Mouse (Mus musculus): ENCODE measurements at regions not wholly inside any gene's neighbourhood (a gene's known extent, or its start where the extent isn't known, plus 50 kb on each side); places are given as distances from the start of the nearest gene placed in this dataset.

DNA sequence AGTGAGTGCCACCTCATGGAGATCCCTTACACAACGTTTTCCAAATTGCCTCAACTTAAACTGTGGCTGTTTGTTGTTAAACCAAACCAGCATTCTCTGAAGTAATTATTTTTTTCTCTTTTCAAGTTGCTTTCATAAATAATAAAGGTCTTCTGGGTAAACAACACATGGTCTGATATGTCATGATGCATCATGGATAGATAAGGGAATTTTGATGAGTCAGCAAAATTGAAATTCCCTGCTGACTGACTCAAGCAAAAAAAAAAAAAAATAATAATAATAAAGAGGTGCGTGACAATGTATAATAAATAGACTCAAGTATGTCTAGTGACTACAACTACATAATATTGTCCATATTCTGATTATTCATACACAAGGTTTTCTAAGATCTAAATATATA, 201.8 kb downstream of the Adgb start:
- H3K9ac ChIP-seq (replicated peaks): no peak overlapping the region
- H3K27ac ChIP-seq: no peak overlapping the region
- no peaks in the 10 kb centered on the region for H3K27me3 ChIP-seq
- H3K4me1 ChIP-seq (replicated peaks): no peaks in the 10 kb centered on the region
- no peaks in the 10 kb centered on the region for H3K36me3 ChIP-seq
- ATAC-seq (ENCODE audit: insufficient number of reproducible peaks, insufficient read depth, low FRiP score, low TSS enrichment, low read depth): no peak
- no peak overlapping the region for H3K4me2 ChIP-seq
- WGBS: 86% methylated on average over 2 of the region's 2 CpGs
- H3K9me3 ChIP-seq: no peaks in the 10 kb centered on the region
- no peak overlapping the region for H3K4me3 ChIP-seq (replicated peaks)

DNA sequence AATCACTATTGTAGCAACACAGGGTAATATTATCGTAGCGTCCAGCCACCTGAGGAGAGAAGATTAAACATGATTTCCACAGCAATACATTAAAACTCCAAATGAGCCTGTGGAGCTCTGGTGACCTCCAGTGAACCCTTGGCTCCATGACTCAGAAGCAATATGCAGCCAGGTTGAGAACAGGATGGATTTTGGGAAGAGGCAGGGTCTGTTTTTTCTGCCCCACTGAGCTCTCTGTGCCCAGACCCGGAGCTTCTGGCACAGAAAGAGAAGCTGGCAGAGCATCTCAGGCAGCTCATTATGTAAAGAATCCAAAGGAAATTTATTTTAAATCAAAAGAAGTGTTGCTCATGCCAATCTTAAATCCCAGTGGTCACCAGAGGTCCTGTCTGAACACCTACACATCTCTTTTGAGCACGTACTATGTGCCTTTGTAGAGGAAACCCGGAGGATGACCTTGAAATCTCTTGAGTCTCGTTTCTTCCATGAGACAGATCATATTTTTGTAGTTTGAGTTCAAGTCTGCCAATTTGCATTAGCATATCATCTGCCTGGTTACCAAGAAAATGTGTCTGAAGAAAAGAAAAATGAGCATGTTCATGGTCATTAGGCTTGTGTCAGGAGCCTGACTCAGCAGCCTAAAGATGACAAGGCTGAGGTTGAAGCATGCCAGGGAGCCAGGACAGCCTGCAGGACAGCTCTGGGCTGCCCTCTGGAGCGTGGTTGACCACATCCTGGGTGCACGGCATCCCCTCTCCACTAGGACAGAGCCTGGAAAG, 219.4 kb downstream of the Adgb start:
- Histone ChIP-seq H3K27me3 (no peaks in the 10 kb centered on the region), H3K4me2 (no peak overlapping the region), H3K9ac (replicated peaks) (no peak overlapping the region), H3K4me1 (replicated peaks) (no peaks in the 10 kb centered on the region), H3K27ac (no peak overlapping the region), H3K9me3 (no peaks in the 10 kb centered on the region), H3K36me3 (no peaks in the 10 kb centered on the region), H3K4me3 (replicated peaks) (no peak overlapping the region)
- 77% methylated on average over 8 of the region's 8 CpGs for WGBS
- ATAC-seq (ENCODE audit: insufficient number of reproducible peaks, insufficient read depth, low FRiP score, low TSS enrichment, low read depth): no peak

DNA sequence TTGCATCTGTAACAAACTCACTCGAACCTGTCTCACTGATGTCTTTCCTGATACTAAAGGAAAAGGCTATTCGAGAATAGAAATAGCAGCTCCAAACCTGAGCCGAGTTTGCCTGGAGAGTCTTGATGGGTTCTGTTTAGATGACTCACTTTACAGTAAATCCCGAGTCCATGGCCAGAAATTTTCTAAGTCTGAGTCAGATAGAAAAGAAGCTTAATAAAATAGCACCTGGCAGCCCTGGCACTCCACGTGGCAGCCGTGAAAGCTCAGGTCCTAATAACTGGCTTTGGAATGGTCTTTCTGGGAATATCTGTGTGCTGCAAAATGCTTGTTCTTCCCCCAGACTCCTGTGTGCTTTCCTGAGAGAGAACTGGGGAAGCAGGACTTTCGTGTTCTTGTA, 220.0 kb downstream of the Adgb start:
- Histone ChIP-seq H3K36me3 (no peaks in the 10 kb centered on the region), H3K4me1 (replicated peaks) (no peaks in the 10 kb centered on the region), H3K9ac (replicated peaks) (no peak overlapping the region), H3K27me3 (no peaks in the 10 kb centered on the region), H3K4me2 (no peak overlapping the region), H3K27ac (no peak overlapping the region), H3K9me3 (no peaks in the 10 kb centered on the region), H3K4me3 (replicated peaks) (no peak overlapping the region)
- ATAC-seq (ENCODE audit: insufficient number of reproducible peaks, insufficient read depth, low FRiP score, low TSS enrichment, low read depth): no peak
- 76% methylated on average over 7 of the region's 7 CpGs for WGBS

DNA sequence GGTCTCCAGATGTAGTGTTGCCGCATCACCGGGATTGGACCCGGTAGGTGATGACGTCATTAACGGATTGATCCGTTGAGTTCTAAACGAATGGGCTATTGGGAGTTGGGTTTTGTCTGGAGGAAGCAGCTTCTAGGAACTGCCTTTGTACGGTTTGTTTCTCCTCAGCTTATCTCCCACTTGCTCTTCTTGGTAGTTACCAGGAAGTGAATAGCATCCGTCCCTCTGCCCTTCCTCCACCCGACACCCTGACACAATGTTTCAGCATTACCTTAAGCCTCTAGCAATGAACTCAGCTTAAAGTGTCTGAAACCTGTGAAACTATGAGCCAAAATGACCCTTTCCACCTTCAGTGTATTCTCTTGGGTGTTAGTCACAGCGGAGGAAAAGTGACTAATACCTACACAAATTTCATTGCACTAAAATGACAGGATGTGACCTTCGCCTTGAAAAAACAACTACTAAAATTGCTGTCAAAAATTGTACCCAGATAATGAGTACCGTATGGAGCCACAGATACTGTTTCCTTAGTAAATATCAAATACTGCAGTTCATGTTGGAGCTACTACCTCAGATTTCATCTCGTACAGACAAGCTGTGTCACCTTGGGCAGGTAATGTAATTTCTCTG, 237.1 kb downstream of the Adgb start:
- Histone ChIP-seq H3K27ac (no peak overlapping the region), H3K4me3 (replicated peaks) (no peak overlapping the region), H3K4me1 (replicated peaks) (no peaks in the 10 kb centered on the region), H3K9ac (replicated peaks) (no peak overlapping the region), H3K36me3 (no peaks in the 10 kb centered on the region), H3K27me3 (no peaks in the 10 kb centered on the region), H3K4me2 (no peak overlapping the region), H3K9me3 (no peaks in the 10 kb centered on the region)
- ATAC-seq (ENCODE audit: insufficient number of reproducible peaks, insufficient read depth, low FRiP score, low TSS enrichment, low read depth): no peak
- 90% methylated on average over 14 of the region's 14 CpGs for WGBS

DNA sequence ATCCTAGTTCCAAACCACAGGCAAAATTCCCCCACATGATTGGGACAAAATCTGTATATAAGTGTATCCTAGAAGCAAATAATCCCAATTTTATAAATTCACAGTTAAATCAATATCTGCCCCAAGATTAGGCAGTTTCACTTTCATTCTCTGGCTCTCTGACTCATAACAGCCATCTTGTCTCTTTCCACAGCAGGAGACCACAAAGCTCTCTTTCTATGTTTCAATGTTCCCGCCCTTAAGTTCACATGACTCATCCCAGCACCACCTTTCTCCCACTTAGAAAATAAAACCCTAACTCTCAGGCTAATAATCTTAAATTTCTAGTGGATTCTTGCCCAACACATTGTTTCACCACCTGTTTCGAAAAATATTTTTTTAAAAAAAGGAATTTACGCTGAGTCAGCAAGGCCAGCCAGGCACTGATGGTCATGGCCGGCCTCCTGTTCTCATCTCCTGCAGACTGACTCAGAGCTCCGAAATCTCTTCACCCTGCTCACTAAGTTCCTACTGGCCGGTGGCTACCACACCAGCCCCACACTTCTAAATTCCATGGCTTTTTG, 247.5 kb downstream of the Adgb start:
- Histone ChIP-seq H3K9me3 (no peaks in the 10 kb centered on the region), H3K4me2 (no peak overlapping the region), H3K4me1 (replicated peaks) (no peaks in the 10 kb centered on the region), H3K27me3 (no peaks in the 10 kb centered on the region), H3K9ac (replicated peaks) (no peak overlapping the region), H3K36me3 (no peaks in the 10 kb centered on the region), H3K27ac (no peak overlapping the region), H3K4me3 (replicated peaks) (no peak overlapping the region)
- ATAC-seq (ENCODE audit: insufficient number of reproducible peaks, insufficient read depth, low FRiP score, low TSS enrichment, low read depth): no peak
- 86% methylated on average over 6 of the region's 6 CpGs for WGBS

DNA sequence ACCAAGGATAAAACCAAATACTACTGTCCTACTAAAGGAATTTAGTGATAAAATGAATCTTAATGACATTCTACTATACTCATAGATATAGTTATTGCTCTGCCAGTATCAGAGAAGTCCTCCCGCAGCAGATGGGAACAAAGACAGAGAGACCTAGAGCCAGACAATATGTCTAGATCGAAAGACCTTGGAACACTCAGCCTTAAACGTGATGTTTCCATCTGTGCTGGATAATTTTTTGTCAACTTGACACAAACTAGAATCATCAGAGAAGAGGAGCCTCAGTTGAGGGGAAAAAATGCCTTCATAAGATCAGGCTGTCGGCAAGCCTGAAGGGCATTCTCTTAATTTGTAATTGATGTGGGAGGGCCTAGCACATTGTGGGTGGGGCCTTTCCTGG, 252.4 kb downstream of the Adgb start:
- no peak overlapping the region for H3K4me3 ChIP-seq (replicated peaks)
- H3K36me3 ChIP-seq: no peaks in the 10 kb centered on the region
- H3K9me3 ChIP-seq: no peaks in the 10 kb centered on the region
- WGBS: 89% methylated on average over 4 of the region's 4 CpGs
- no peak overlapping the region for H3K4me2 ChIP-seq
- no peak for ATAC-seq (ENCODE audit: insufficient number of reproducible peaks, insufficient read depth, low FRiP score, low TSS enrichment, low read depth)
- H3K27ac ChIP-seq: no peak overlapping the region
- H3K4me1 ChIP-seq (replicated peaks): no peaks in the 10 kb centered on the region
- H3K27me3 ChIP-seq: no peaks in the 10 kb centered on the region
- no peak overlapping the region for H3K9ac ChIP-seq (replicated peaks)

DNA sequence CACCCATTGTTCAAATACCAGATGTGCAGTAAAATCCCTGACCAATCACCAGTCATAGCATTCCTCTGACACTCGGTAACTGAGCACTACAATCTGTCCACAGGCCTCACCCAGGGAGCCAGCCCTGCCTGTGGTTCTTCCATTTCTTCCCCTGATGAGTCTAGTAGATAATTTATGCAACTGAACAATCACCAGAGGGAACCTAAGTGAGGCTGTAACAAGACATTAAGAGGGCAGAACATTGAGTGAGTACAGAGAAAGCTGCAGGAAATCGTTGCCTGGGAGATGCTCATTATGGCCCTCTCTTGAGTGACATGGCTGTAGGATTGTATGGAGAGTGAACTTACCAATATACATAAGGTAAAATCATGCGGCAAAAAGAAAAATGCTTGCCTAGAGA, 255.2 kb downstream of the Adgb start:
- 73% methylated on average over 3 of the region's 3 CpGs for WGBS
- no peak for ATAC-seq (ENCODE audit: insufficient number of reproducible peaks, insufficient read depth, low FRiP score, low TSS enrichment, low read depth)

DNA sequence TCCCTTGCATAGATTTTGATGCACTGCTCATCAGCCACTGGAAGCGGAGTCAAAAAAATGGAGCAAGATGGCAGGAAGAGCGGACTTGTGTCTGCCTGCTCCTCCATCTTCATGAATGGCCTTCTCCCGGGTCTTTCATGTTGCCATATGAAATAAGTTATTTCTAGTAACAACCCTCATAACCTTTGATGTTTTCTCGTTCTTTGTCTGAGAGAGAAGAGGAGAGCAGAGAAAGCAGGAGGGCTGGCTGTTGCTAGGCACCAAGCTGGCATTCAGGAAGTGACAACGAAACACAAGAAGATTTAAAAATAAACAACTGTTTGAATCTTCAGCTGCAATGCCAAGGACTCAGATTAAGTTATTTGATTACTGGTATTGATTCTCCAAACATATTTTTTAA, 256.8 kb downstream of the Adgb start:
- H3K4me2 ChIP-seq: no peak overlapping the region
- H3K36me3 ChIP-seq: no peaks in the 10 kb centered on the region
- H3K4me1 ChIP-seq (replicated peaks): no peaks in the 10 kb centered on the region
- H3K27ac ChIP-seq: no peak overlapping the region
- H3K4me3 ChIP-seq (replicated peaks): no peak overlapping the region
- 71% methylated on average over 5 of the region's 5 CpGs for WGBS
- no peak for ATAC-seq (ENCODE audit: insufficient number of reproducible peaks, insufficient read depth, low FRiP score, low TSS enrichment, low read depth)
- H3K27me3 ChIP-seq: no peaks in the 10 kb centered on the region
- no peaks in the 10 kb centered on the region for H3K9me3 ChIP-seq
- no peak overlapping the region for H3K9ac ChIP-seq (replicated peaks)

More for the DNA sequence above, 255.2 kb downstream of the Adgb start:
- Histone ChIP-seq H3K4me1 (replicated peaks) (no peaks in the 10 kb centered on the region), H3K9ac (replicated peaks) (no peak overlapping the region), H3K4me2 (no peak overlapping the region), H3K4me3 (replicated peaks) (no peak overlapping the region), H3K27ac (no peak overlapping the region), H3K9me3 (no peaks in the 10 kb centered on the region), H3K36me3 (no peaks in the 10 kb centered on the region), H3K27me3 (no peaks in the 10 kb centered on the region)

DNA sequence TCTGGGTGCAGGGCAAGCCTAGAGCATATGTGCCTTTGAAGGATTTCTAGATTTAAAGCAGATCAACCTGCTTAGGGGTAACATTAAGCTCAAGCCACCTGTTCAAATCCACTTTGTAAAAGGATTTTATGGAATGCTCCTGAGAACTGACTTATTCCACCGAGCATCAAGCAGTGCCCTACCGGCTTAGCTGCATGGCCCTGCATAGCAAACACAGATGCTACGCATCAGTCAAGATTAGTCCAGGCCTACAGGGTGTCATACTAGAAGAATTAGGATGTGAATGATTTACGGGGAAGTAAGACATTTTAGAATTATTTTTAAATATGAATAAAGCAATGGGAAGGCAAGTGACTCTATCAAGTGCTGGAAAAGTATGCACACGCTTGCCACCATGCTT, 263.8 kb downstream of the Adgb start:
- H3K27ac ChIP-seq: no peak overlapping the region
- H3K4me1 ChIP-seq (replicated peaks): no peaks in the 10 kb centered on the region
- WGBS: 64% methylated on average over 5 of the region's 5 CpGs
- H3K9me3 ChIP-seq: no peaks in the 10 kb centered on the region
- H3K4me2 ChIP-seq: no peak overlapping the region
- no peak overlapping the region for H3K9ac ChIP-seq (replicated peaks)
- no peak overlapping the region for H3K4me3 ChIP-seq (replicated peaks)
- H3K27me3 ChIP-seq: no peaks in the 10 kb centered on the region
- H3K36me3 ChIP-seq: no peaks in the 10 kb centered on the region
- peak; percentile 72; the same call in 1 of the 2 replicates for ATAC-seq (ENCODE audit: insufficient number of reproducible peaks, insufficient read depth, low FRiP score, low TSS enrichment, low read depth)

DNA sequence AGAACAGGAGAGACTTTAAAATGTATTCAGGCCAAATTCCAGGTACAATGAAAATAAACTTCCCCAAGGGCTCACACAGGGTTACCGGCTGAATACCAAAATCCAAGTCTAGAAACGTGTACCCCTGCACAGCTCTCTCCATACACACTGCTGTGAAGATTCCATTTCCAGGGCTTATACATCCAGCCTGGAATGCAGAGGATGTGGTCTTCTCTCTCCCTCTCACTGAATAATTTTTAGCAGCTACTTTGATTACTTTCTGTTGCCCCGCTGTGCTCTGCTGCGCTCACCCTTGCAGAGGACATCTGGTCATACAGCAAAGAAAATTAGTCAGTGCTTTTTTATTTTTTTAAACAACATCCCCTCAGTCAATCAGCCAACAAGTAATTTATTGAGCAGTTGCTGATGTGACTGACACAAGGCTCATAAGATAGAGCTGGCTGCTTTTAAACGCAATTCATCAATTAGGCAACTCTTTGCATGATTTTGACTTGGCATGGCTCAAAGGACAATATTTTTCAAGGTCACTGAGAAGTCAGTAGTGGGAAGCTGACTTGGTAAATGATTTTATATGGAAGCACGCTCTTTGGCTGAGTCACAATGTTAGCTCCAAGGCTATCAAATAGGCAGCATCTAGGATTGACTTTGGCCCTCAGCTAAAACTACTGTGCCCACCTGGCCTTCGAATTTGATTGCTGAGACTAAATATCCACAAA, 266.2 kb downstream of the Adgb start:
- Histone ChIP-seq H3K9ac (replicated peaks) (no peak overlapping the region), H3K27me3 (no peaks in the 10 kb centered on the region), H3K4me1 (replicated peaks) (no peaks in the 10 kb centered on the region), H3K4me3 (replicated peaks) (no peak overlapping the region), H3K4me2 (no peak overlapping the region), H3K9me3 (no peaks in the 10 kb centered on the region), H3K27ac (no peak overlapping the region), H3K36me3 (no peaks in the 10 kb centered on the region)
- 77% methylated on average over 7 of the region's 7 CpGs for WGBS
- no peak for ATAC-seq (ENCODE audit: insufficient number of reproducible peaks, insufficient read depth, low FRiP score, low TSS enrichment, low read depth)

DNA sequence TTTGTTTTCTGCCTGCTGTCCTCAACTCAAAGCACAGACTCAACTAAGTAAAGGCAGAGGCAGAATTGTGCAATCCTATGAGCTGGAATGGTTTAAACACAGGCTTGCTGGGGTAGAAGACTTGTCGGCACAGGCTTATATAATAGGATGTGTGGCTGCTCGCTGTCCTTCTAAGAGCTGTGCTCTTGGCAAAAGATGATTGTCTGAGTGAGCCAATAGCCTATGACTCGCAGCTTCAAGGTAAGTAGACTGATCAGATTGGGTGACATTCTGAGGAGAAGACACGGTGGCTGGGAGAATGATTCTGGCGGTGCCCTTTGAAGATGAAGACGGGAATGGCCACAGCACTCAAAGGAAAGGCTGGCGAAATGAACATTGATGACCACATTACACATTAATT, 268.1 kb downstream of the Adgb start:
- Histone ChIP-seq H3K9me3 (no peaks in the 10 kb centered on the region), H3K27ac (no peak overlapping the region), H3K36me3 (no peaks in the 10 kb centered on the region), H3K4me1 (replicated peaks) (no peaks in the 10 kb centered on the region), H3K27me3 (no peaks in the 10 kb centered on the region), H3K4me2 (no peak overlapping the region), H3K4me3 (replicated peaks) (no peak overlapping the region), H3K9ac (replicated peaks) (no peak overlapping the region)
- ATAC-seq (ENCODE audit: insufficient number of reproducible peaks, insufficient read depth, low FRiP score, low TSS enrichment, low read depth): no peak
- WGBS: 84% methylated on average over 7 of the region's 7 CpGs
